Mouse (Mus musculus): ENCODE results near the gene Btg2. TPM values are rescaled to one million over a fixed set of nuclear protein-coding genes. Genes with fewer than 3 reads are reported as not detected.

The Btg2 gene
- polyA plus RNA-seq, 1 experiment, result 13.8 TPM

DNA sequence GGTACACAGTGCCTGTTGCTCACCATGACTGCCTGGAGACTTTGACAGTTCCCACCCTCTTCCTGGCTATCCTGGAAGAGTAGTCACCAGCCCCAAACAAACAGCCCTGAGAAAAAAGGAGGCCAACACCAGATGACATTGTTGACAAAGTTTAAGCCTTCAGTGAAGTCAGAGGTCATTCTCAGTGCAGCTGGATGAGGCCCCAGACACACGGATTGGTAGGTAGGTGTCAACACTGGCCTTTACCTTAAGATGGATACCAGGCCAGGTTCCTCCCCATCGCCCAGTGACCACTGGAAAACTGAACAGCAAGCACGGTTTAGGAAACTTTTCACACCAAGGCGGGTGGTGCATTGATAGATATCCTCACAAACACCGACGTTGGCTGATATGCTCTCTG lies 13.4 kb upstream of the Btg2 start:
- peak overlapping the region; percentile 14 for H3K4me3 ChIP-seq
- no peaks in the 10 kb centered on the region for H3K27me3 ChIP-seq (ENCODE audit: control insufficient read depth, insufficient read depth, insufficient read length)
- H3K79me2 ChIP-seq (ENCODE audit: control insufficient read depth, insufficient read depth), result no peaks in the 10 kb centered on the region
- peak overlapping the region; percentile 99 for H3K4me2 ChIP-seq (ENCODE audit: low read depth)
- TF ChIP-seq MYOD1 (IDR thresholded peaks at IDR 0.05; ENCODE audit: control insufficient read depth in 1 of 3, insufficient read length in 2 of 3, low read depth in 2 of 3) (no peak), MAX (IDR thresholded peaks at IDR 0.05; ENCODE audit: low read depth) (no peak), USF1 (IDR thresholded peaks at IDR 0.05; ENCODE audit: low read depth) (no peak), REST (IDR thresholded peaks at IDR 0.05; ENCODE audit: insufficient read depth, insufficient read length) (no peak), TCF3 (IDR thresholded peaks at IDR 0.05; ENCODE audit: insufficient read length, low read depth) (no peak), CEBPB (IDR thresholded peaks at IDR 0.05; ENCODE audit: insufficient read depth, poor library complexity, severe bottlenecking) (no peak), MYOG (IDR thresholded peaks at IDR 0.05; ENCODE audit: control insufficient read depth in 1 of 3, insufficient read depth in 1 of 3, insufficient read length in 2 of 3, low read depth in 2 of 3) (no peak), SRF (IDR thresholded peaks at IDR 0.05; ENCODE audit: control insufficient read depth, insufficient read length, low read depth) (no peak), E2F4 (IDR thresholded peaks at IDR 0.05; ENCODE audit: insufficient read depth) (no peak), POLR2AphosphoS2 (IDR thresholded peaks at IDR 0.05; ENCODE audit: insufficient read length, low read depth) (no peak), POLR2A (IDR thresholded peaks at IDR 0.05; ENCODE audit: insufficient read length, low read depth) (no peak), TCF12 (IDR thresholded peaks at IDR 0.05; ENCODE audit: insufficient read depth, poor library complexity, severe bottlenecking) (no peak)
- no peaks in the 10 kb centered on the region for H3K36me3 ChIP-seq (ENCODE audit: control insufficient read depth, insufficient read depth)
- no peak overlapping the region for H3ac ChIP-seq (ENCODE audit: control insufficient read depth, insufficient read length)

DNA sequence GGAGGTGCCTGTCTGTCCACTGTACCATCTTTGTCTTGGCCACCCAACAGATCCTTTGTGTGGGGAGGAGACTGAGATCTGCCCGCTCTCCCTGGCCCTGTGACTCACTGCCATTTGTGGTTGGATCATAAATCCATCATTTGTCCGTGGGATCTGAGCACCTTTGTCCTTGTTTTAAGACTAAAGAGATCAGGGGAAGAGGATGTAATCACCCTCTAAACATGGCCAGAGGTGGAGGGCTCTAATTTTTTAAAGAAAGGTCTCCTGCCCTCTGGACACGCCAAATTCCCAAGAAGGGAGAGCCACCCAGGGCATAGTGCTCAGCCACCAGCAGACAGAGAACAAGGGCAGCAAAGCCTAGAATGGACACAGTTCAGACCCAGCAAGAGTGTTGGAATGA lies 12.9 kb upstream of the Btg2 start:
- Histone ChIP-seq H3K36me3 (ENCODE audit: control insufficient read depth, insufficient read depth) (no peaks in the 10 kb centered on the region), H3K4me2 (ENCODE audit: low read depth) (peak overlapping the region; percentile 99), H3ac (ENCODE audit: control insufficient read depth, insufficient read length) (no peak overlapping the region), H3K4me3 (peak overlapping the region; percentile 14), H3K27me3 (ENCODE audit: control insufficient read depth, insufficient read depth, insufficient read length) (no peaks in the 10 kb centered on the region), H3K79me2 (ENCODE audit: control insufficient read depth, insufficient read depth) (no peaks in the 10 kb centered on the region)
- TF ChIP-seq CEBPB (IDR thresholded peaks at IDR 0.05; ENCODE audit: insufficient read depth, poor library complexity, severe bottlenecking) (no peak), USF1 (IDR thresholded peaks at IDR 0.05; ENCODE audit: low read depth) (no peak), POLR2A (IDR thresholded peaks at IDR 0.05; ENCODE audit: insufficient read length, low read depth) (no peak), TCF12 (IDR thresholded peaks at IDR 0.05; ENCODE audit: insufficient read depth, poor library complexity, severe bottlenecking) (no peak), E2F4 (IDR thresholded peaks at IDR 0.05; ENCODE audit: insufficient read depth) (no peak), MYOD1 (IDR thresholded peaks at IDR 0.05; ENCODE audit: control insufficient read depth in 1 of 3, insufficient read length in 2 of 3, low read depth in 2 of 3) (no peak), MAX (IDR thresholded peaks at IDR 0.05; ENCODE audit: low read depth) (no peak), SRF (IDR thresholded peaks at IDR 0.05; ENCODE audit: control insufficient read depth, insufficient read length, low read depth) (no peak), MYOG (IDR thresholded peaks at IDR 0.05; ENCODE audit: control insufficient read depth in 1 of 3, insufficient read depth in 1 of 3, insufficient read length in 2 of 3, low read depth in 2 of 3) (no peak), TCF3 (IDR thresholded peaks at IDR 0.05; ENCODE audit: insufficient read length, low read depth) (no peak)

- Histone ChIP-seq H3K79me2 (ENCODE audit: control insufficient read depth, insufficient read depth) (no peaks in the 10 kb centered on the region), H3K4me3 (no peak overlapping the region), H3K4me2 (ENCODE audit: low read depth) (no peak overlapping the region), H3K27me3 (ENCODE audit: control insufficient read depth, insufficient read depth, insufficient read length) (no peaks in the 10 kb centered on the region), H3ac (ENCODE audit: control insufficient read depth, insufficient read length) (no peak overlapping the region), H3K36me3 (ENCODE audit: control insufficient read depth, insufficient read depth) (no peaks in the 10 kb centered on the region)
- TF ChIP-seq E2F4 (IDR thresholded peaks at IDR 0.05; ENCODE audit: insufficient read depth) (no peak), MYOD1 (IDR thresholded peaks at IDR 0.05; ENCODE audit: control insufficient read depth in 1 of 3, insufficient read length in 2 of 3, low read depth in 2 of 3) (no peak), MAX (IDR thresholded peaks at IDR 0.05; ENCODE audit: low read depth) (no peak), SRF (IDR thresholded peaks at IDR 0.05; ENCODE audit: control insufficient read depth, insufficient read length, low read depth) (no peak), POLR2AphosphoS2 (IDR thresholded peaks at IDR 0.05; ENCODE audit: insufficient read length, low read depth) (no peak), TCF3 (IDR thresholded peaks at IDR 0.05; ENCODE audit: insufficient read length, low read depth) (no peak), REST (IDR thresholded peaks at IDR 0.05; ENCODE audit: insufficient read depth, insufficient read length) (no peak), TCF12 (IDR thresholded peaks at IDR 0.05; ENCODE audit: insufficient read depth, poor library complexity, severe bottlenecking) (no peak), CEBPB (IDR thresholded peaks at IDR 0.05; ENCODE audit: insufficient read depth, poor library complexity, severe bottlenecking) (no peak), USF1 (IDR thresholded peaks at IDR 0.05; ENCODE audit: low read depth) (no peak), POLR2A (IDR thresholded peaks at IDR 0.05; ENCODE audit: insufficient read length, low read depth) (no peak), MYOG (IDR thresholded peaks at IDR 0.05; ENCODE audit: control insufficient read depth in 1 of 3, insufficient read depth in 1 of 3, insufficient read length in 2 of 3, low read depth in 2 of 3) (no peak)
Measured at GRCm38 (mm10) chr1:134089074-134089473, 10.2 kb upstream of the Btg2 start.

DNA sequence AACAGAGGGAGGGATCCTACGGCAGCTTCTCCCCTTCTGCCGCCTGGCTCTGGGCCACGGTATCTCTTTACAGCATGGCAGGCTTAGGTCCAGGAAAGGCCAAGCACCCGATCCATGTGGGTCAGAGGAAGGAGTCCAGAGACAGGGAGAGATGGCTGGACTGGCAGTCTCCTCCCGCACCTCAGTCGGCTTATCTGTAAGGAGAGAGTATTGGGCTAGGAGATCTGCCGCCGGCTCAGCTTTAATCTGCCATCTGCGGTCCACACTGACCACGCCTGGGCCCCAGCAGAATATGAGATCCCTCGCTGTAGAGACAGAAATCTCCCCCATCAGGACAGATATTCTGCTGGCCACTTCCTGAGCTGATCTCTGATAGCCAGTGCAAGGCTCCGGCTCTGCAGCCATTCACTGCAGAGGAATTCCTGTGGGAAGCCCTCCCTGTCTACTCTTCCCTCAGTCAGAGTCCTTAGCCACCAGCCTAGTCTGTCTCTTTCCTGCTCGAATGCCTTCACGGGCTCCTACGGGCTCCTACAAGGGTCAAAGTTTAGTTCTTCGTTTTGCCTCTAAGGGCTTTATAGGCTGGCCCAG lies 8.0 kb upstream of the Btg2 start:
- Histone ChIP-seq H3K27me3 (ENCODE audit: control insufficient read depth, insufficient read depth, insufficient read length) (no peaks in the 10 kb centered on the region), H3K79me2 (ENCODE audit: control insufficient read depth, insufficient read depth) (no peaks in the 10 kb centered on the region), H3K4me3 (peak overlapping the region; percentile 19), H3K36me3 (ENCODE audit: control insufficient read depth, insufficient read depth) (no peaks in the 10 kb centered on the region), H3K4me2 (ENCODE audit: low read depth) (peak overlapping the region; percentile 69), H3ac (ENCODE audit: control insufficient read depth, insufficient read length) (no peak overlapping the region)
- TF ChIP-seq E2F4 (IDR thresholded peaks at IDR 0.05; ENCODE audit: insufficient read depth) (no peak), TCF12 (IDR thresholded peaks at IDR 0.05; ENCODE audit: insufficient read depth, poor library complexity, severe bottlenecking) (no peak), MYOD1 (IDR thresholded peaks at IDR 0.05; ENCODE audit: control insufficient read depth in 1 of 3, insufficient read length in 2 of 3, low read depth in 2 of 3) (peak in 1 of 3 experiments; percentile 1), POLR2AphosphoS2 (IDR thresholded peaks at IDR 0.05; ENCODE audit: insufficient read length, low read depth) (no peak)

GRCm38 (mm10) chr1:134086017-134086416 lies 7.1 kb upstream of the Btg2 start:
- Histone ChIP-seq H3K27me3 (ENCODE audit: control insufficient read depth, insufficient read depth, insufficient read length) (no peaks in the 10 kb centered on the region), H3K4me3 (peak overlapping the region; percentile 19), H3K79me2 (ENCODE audit: control insufficient read depth, insufficient read depth) (no peaks in the 10 kb centered on the region), H3K4me2 (ENCODE audit: low read depth) (peak overlapping the region; percentile 69), H3ac (ENCODE audit: control insufficient read depth, insufficient read length) (no peak overlapping the region), H3K36me3 (ENCODE audit: control insufficient read depth, insufficient read depth) (no peaks in the 10 kb centered on the region)
- TF ChIP-seq E2F4 (IDR thresholded peaks at IDR 0.05; ENCODE audit: insufficient read depth) (no peak), TCF12 (IDR thresholded peaks at IDR 0.05; ENCODE audit: insufficient read depth, poor library complexity, severe bottlenecking) (no peak), POLR2A (IDR thresholded peaks at IDR 0.05; ENCODE audit: insufficient read length, low read depth) (no peak), POLR2AphosphoS2 (IDR thresholded peaks at IDR 0.05; ENCODE audit: insufficient read length, low read depth) (no peak), MYOG (IDR thresholded peaks at IDR 0.05; ENCODE audit: control insufficient read depth in 1 of 3, insufficient read depth in 1 of 3, insufficient read length in 2 of 3, low read depth in 2 of 3) (no peak), USF1 (IDR thresholded peaks at IDR 0.05; ENCODE audit: low read depth) (no peak), SRF (IDR thresholded peaks at IDR 0.05; ENCODE audit: control insufficient read depth, insufficient read length, low read depth) (no peak)

Data from myocyte (in vitro differentiated cells).